Mouse (Mus musculus) ES-E14 (cell line): ENCODE measurements around the gene Chst4. TPM values are rescaled to one million over a fixed set of nuclear protein-coding genes. Genes with fewer than 3 reads are reported as not detected.

Source experiments
- DNase-seq: peaks from one replicate; pipeline ENCODE4 v3.0.0-alpha.2; 2013; ENCODE audit warnings: low read depth, low spot score
- H3K27ac ChIP-seq: 2 replicates; pipeline ENCODE4 v1.5.1; 2012; ENCODE audit warnings: low read depth, mild to moderate bottlenecking, low read length, moderate library complexity, mixed read lengths; ENCODE audit not compliant: poor library complexity, insufficient read depth, severe bottlenecking
- H3K36me3 ChIP-seq: 2 replicates; pipeline ENCODE4 v1.6.1; 2012; ENCODE audit warnings: mild to moderate bottlenecking, low read length, moderate library complexity, mixed read lengths; ENCODE audit not compliant: control insufficient read depth, poor library complexity, insufficient read depth, severe bottlenecking
- H3K4me1 ChIP-seq, 2 experiments: fragments of 150-350 bp in 1 of 2; sonication (generic) in 1 of 2; 2 replicates each; pipeline ENCODE4 v1.6.1; 2012; ENCODE audit warnings: low read length in 2 of 2, mild to moderate bottlenecking in 1 of 2, mixed read lengths in 1 of 2; ENCODE audit not compliant: control insufficient read depth in 2 of 2, insufficient read depth in 2 of 2, poor library complexity in 1 of 2
- H3K4me3 ChIP-seq, 2 experiments: fragments of 150-350 bp in 1 of 2; sonication (generic) in 1 of 2; 2 replicates each; pipeline ENCODE4 v1.5.1; 2012; ENCODE audit warnings: low read length in 2 of 2, low read depth in 1 of 2, mild to moderate bottlenecking in 1 of 2, mixed read lengths in 1 of 2; ENCODE audit not compliant: insufficient read depth in 1 of 2, poor library complexity in 1 of 2, severe bottlenecking in 1 of 2
- H3K9ac ChIP-seq: 2 replicates; pipeline ENCODE4 v1.6.1; 2012; ENCODE audit warnings: low read depth, mild to moderate bottlenecking, low read length, mixed read lengths; ENCODE audit not compliant: poor library complexity, insufficient read depth, severe bottlenecking
- H3K9me3 ChIP-seq: fragments of 150-350 bp; sonication (generic); 2 replicates; pipeline ENCODE4 v1.6.1; 2012; ENCODE audit warnings: low read depth, mild to moderate bottlenecking, low read length; ENCODE audit not compliant: control insufficient read depth, insufficient read depth
- CHD2 ChIP-seq: IDR thresholded peaks from 2 replicates; pipeline ENCODE4 v1.6.1; 2014; ENCODE audit warnings: mild to moderate bottlenecking, low read depth, low read length, inconsistent platforms
- HCFC1 ChIP-seq: IDR thresholded peaks from 2 replicates; pipeline ENCODE4 v1.6.1; 2012; ENCODE audit warnings: low read length, inconsistent platforms, borderline replicate concordance; ENCODE audit not compliant: insufficient read depth
- MAFK ChIP-seq: IDR thresholded peaks from 2 replicates; pipeline ENCODE4 v1.6.1; 2014; ENCODE audit warnings: mild to moderate bottlenecking, low read depth, low read length, inconsistent platforms; ENCODE audit not compliant: insufficient read depth
- ZC3H11A ChIP-seq: IDR thresholded peaks from 2 replicates; pipeline ENCODE4 v1.6.1; 2012; ENCODE audit warnings: low read depth, mild to moderate bottlenecking, inconsistent platforms, low read length, borderline replicate concordance
- ZNF384 ChIP-seq: IDR thresholded peaks from 2 replicates; pipeline ENCODE4 v1.6.1; 2012; ENCODE audit warnings: low read depth, low read length, inconsistent platforms
- in situ Hi-C, 2 experiments: fragments of 600-800 bp; cut with MboI; formaldehyde crosslinking; loops; one replicate each; pipeline ENCODE4 v1.15.1; 2025; ENCODE audit warnings: low sequenced_read_pairs in 2 of 2, inconsistent platforms in 1 of 2; ENCODE audit not compliant: unreplicated experiment in 2 of 2
- total RNA-seq: library from RNA; depleted of rRNA; stranded (reverse); fragments of 300-350 nt; gene quantifications from 2 replicates; pipeline ENCODE4 v1.2.3, GENCODE M21; 2012; rRNA removed

Gene Chst4
- 0.27 TPM in 1 of 2 replicates, not detected in the other for total RNA-seq

GRCm38 (mm10) chr8:110039659-110040058 lies at the start of gene Chst4:
Chst4 (minus strand) TSS chr8:110039740.
- in situ Hi-C loops = no loop called here

GRCm38 (mm10) chr8:110082416-110083105 lies 43.0 kb upstream of the Chst4 start:
- no peak for DNase-seq
- H3K36me3 ChIP-seq = peaks cover 10% of the 10 kb centered on the region

More at GRCm38 (mm10) chr8:110039659-110040058, at the start of gene Chst4:
- no peaks in the 10 kb centered on the region for H3K9me3 ChIP-seq
- H3K9ac ChIP-seq = no peak within 1 kb of the TSS
- no peaks in the 10 kb centered on the region for H3K4me1 ChIP-seq
- no peaks in the 10 kb centered on the region for H3K36me3 ChIP-seq
- no peak within 1 kb of the TSS for H3K4me3 ChIP-seq
- no peak within 1 kb of the TSS for H3K27ac ChIP-seq
- no peak for DNase-seq
- TF ChIP-seq HCFC1 = no peak
- no peak for TF ChIP-seq MAFK
- no peak for TF ChIP-seq CHD2
- no peak for TF ChIP-seq ZC3H11A
- no peak for TF ChIP-seq ZNF384

GRCm38 (mm10) chr8:110079282-110080221 lies 40.0 kb upstream of the Chst4 start, which contains the start of gene Zfp612:
Zfp612 (plus strand) TSS chr8:110079746.
- no peaks in the 10 kb centered on the region for H3K9me3 ChIP-seq
- peaks cover 6% of the 10 kb centered on the region for H3K36me3 ChIP-seq
- no peak for TF ChIP-seq MAFK
- TF ChIP-seq CHD2 = no peak
- no peak for TF ChIP-seq ZC3H11A
- TF ChIP-seq HCFC1 = no peak
- no peak for TF ChIP-seq ZNF384
- no peak for DNase-seq
- peak within 1 kb of the TSS; percentile 80 for H3K9ac ChIP-seq
- H3K4me3 ChIP-seq = peak within 1 kb of the TSS; percentile 81 to 94
- peaks cover 0 to 2% of the 10 kb centered on the region in 2 experiments; a peak in 1 of 4 replicates for H3K4me1 ChIP-seq
- in situ Hi-C loops = no loop called here
- H3K27ac ChIP-seq = no peak within 1 kb of the TSS

More at GRCm38 (mm10) chr8:110082416-110083105, 43.0 kb upstream of the Chst4 start:
- no peak for TF ChIP-seq MAFK
- Histone ChIP-seq H3K27ac (no peak overlapping the region), H3K9me3 (no peaks in the 10 kb centered on the region), H3K9ac (no peak overlapping the region), H3K4me1 (peaks cover 0 to 2% of the 10 kb centered on the region in 2 experiments; a peak in 1 of 4 replicates), H3K4me3 (no peak overlapping the region)
- in situ Hi-C loops = no loop called here

GRCm38 (mm10) chr8:110074496-110074895 lies 35.0 kb upstream of the Chst4 start:
- peaks cover 0 to 2% of the 10 kb centered on the region in 2 experiments; a peak in 1 of 4 replicates for H3K4me1 ChIP-seq
- H3K27ac ChIP-seq = no peak overlapping the region
- TF ChIP-seq CHD2 (no peak), ZC3H11A (no peak), MAFK (no peak), ZNF384 (no peak), HCFC1 (no peak)
- no peak for DNase-seq
- no peaks in the 10 kb centered on the region for H3K9me3 ChIP-seq
- H3K4me3 ChIP-seq = no peak overlapping the region
- no peaks in the 10 kb centered on the region for H3K36me3 ChIP-seq
- no peak overlapping the region for H3K9ac ChIP-seq
- in situ Hi-C loops = no loop called here
